Mouse (Mus musculus) forebrain, embryonic 11.5 days (tissue): ENCODE data around the gene Ociad1. TPM values are rescaled to one million over a fixed set of nuclear protein-coding genes. Genes with fewer than 3 reads are reported as not detected.

Source experiments
- polyA plus RNA-seq: library from polyadenylated mRNA; unstranded; fragments of >200 nt; fragmentation: Nextera tagmentation; extraction: Ambion mirVana; gene quantifications from 2 replicates; pipeline ENCODE4 v1.2.1, GENCODE M21; 2014

Ociad1 gene
- polyA plus RNA-seq, 1 experiment from 2014 or later, result 143 TPM

Other genes with a start within 250 kb of the Ociad1 start
- gene Fryl, start 36.2 kb upstream of the Ociad1 start, polyA plus RNA-seq, result 48.0 and 49.6 TPM in 2 replicates
- gene Ociad2, start 48.2 kb downstream of the Ociad1 start, polyA plus RNA-seq, result 8.8 and 9.1 TPM in 2 replicates
- gene Cwh43, start 113.3 kb downstream of the Ociad1 start, polyA plus RNA-seq, result not detected in 2 replicates
- gene Dcun1d4, start 188.2 kb downstream of the Ociad1 start, polyA plus RNA-seq, result 56.6 and 65.0 TPM in 2 replicates